22 mouse cellular contexts compared by ENCODE assay signal in genomic region chr6:57565452-57565851, GRCm38 (mm10).
"Had no signal": no experiment of that assay in that cellular context is flagged by ENCODE, and none has a peak within 500 bp of the region (broad histone marks: within the 10 kb centered on the region; RNA-seq: fewer than 3 reads in every experiment).

No protein-coding gene starts in this region.

- H3K4me2 ChIP-seq: limb, embryonic 13.5 days; lung, embryonic 14.5 days; midbrain, embryonic 12.5 days; midbrain, embryonic 15.5 days; neural tube, embryonic 12.5 days; neural tube, embryonic 15.5 days had no signal

- DNase-seq: kidney, postnatal 25 days; layer of hippocampus, postnatal 36 days; liver; liver, postnatal 0 days; lung, embryonic 14.5 days; right cerebral cortex, adult 18-20 months; right cerebral cortex, postnatal 14 days; right cerebral cortex, postnatal 4 days; thymus, adult 2 months; thymus, postnatal 14 days; thymus, postnatal 4 days had no signal

- ATAC-seq: liver, postnatal 0 days; lung, postnatal 0 days; midbrain, embryonic 15.5 days had no signal

- H3K4me1 ChIP-seq: limb, embryonic 10.5 days; limb, embryonic 13.5 days; midbrain, embryonic 12.5 days; midbrain, embryonic 15.5 days; neural tube, embryonic 12.5 days; neural tube, embryonic 15.5 days had no signal

- H3K4me3 ChIP-seq: limb, embryonic 10.5 days; limb, embryonic 13.5 days; midbrain, embryonic 12.5 days; midbrain, embryonic 15.5 days; neural tube, embryonic 12.5 days; neural tube, embryonic 15.5 days had no signal

- H3K27ac ChIP-seq: kidney, postnatal 0 days; limb, embryonic 10.5 days; limb, embryonic 13.5 days; liver, embryonic 14.5 days; macrophage; midbrain, embryonic 12.5 days; midbrain, embryonic 15.5 days; neural tube, embryonic 12.5 days; neural tube, embryonic 15.5 days; stomach, postnatal 0 days had no signal

- H3K9ac ChIP-seq: limb, embryonic 13.5 days; liver, embryonic 14.5 days; liver, postnatal 0 days; lung, embryonic 14.5 days; midbrain, embryonic 12.5 days; midbrain, embryonic 15.5 days; neural tube, embryonic 12.5 days; neural tube, embryonic 15.5 days had no signal

- H3K27me3 ChIP-seq: limb, embryonic 13.5 days; midbrain, embryonic 12.5 days; midbrain, embryonic 15.5 days; neural tube, embryonic 12.5 days; neural tube, embryonic 15.5 days had no signal

- H3K9me3 ChIP-seq: limb, embryonic 10.5 days; midbrain, embryonic 12.5 days; midbrain, embryonic 15.5 days; neural tube, embryonic 12.5 days; neural tube, embryonic 15.5 days had no signal

- H3K36me3 ChIP-seq: limb, embryonic 10.5 days; limb, embryonic 13.5 days; midbrain, embryonic 12.5 days; midbrain, embryonic 15.5 days; neural tube, embryonic 12.5 days; neural tube, embryonic 15.5 days had no signal
